Mouse (Mus musculus): ENCODE results near the gene Plekha5. TPM values are rescaled to one million over a fixed set of nuclear protein-coding genes. Genes with fewer than 3 reads are reported as not detected.

Gene Plekha5
- polyA plus RNA-seq, 1 experiment from 2014 or later: 33.5 TPM

GRCm38 (mm10) chr6:140620531-140621349, 196.9 kb downstream of the Plekha5 start:
- 63% methylated on average over 13 of the region's 13 CpGs for WGBS
- no peak overlapping the region for H3K4me2 ChIP-seq (ENCODE audit: low read length)
- H3K4me3 ChIP-seq (replicated peaks; ENCODE audit: low read length): no peak overlapping the region

GRCm38 (mm10) chr6:140621622-140622021, 197.8 kb downstream of the Plekha5 start:
- H3K4me3 ChIP-seq (replicated peaks; ENCODE audit: low read length): no peak overlapping the region
- no peak overlapping the region for H3K4me2 ChIP-seq (ENCODE audit: low read length)
- WGBS: 95% methylated on average over 1 of the region's 1 CpGs
- no peaks in the 10 kb centered on the region for H3K9me3 ChIP-seq (ENCODE audit: control insufficient read depth, low read length)
- peaks cover 21% of the 10 kb centered on the region for H3K4me1 ChIP-seq (replicated peaks; ENCODE audit: control insufficient read depth, insufficient read depth, low read length)
- H3K27me3 ChIP-seq (replicated peaks; ENCODE audit: control insufficient read depth, insufficient read depth, low read length): no peaks in the 10 kb centered on the region
- H3K9ac ChIP-seq (replicated peaks; ENCODE audit: low read depth, low read length): no peak overlapping the region
- ATAC-seq: no peak
- H3K27ac ChIP-seq (ENCODE audit: low read length): no peak overlapping the region
- H3K36me3 ChIP-seq (ENCODE audit: control insufficient read depth, insufficient read depth): no peaks in the 10 kb centered on the region

More at GRCm38 (mm10) chr6:140620531-140621349, 196.9 kb downstream of the Plekha5 start:
- H3K4me1 ChIP-seq (replicated peaks; ENCODE audit: control insufficient read depth, insufficient read depth, low read length): peaks cover 13% of the 10 kb centered on the region
- H3K27ac ChIP-seq (ENCODE audit: low read length): no peak overlapping the region
- no peaks in the 10 kb centered on the region for H3K27me3 ChIP-seq (replicated peaks; ENCODE audit: control insufficient read depth, insufficient read depth, low read length)
- no peaks in the 10 kb centered on the region for H3K9me3 ChIP-seq (ENCODE audit: control insufficient read depth, low read length)
- no peak for ATAC-seq
- H3K9ac ChIP-seq (replicated peaks; ENCODE audit: low read depth, low read length): no peak overlapping the region
- H3K36me3 ChIP-seq (ENCODE audit: control insufficient read depth, insufficient read depth): no peaks in the 10 kb centered on the region

GRCm38 (mm10) chr6:140622391-140623225, 198.8 kb downstream of the Plekha5 start, which contains the start of gene Aebp2:
TSS of gene Aebp2 (plus strand) at chr6:140622663.
- peak within 1 kb of the TSS; percentile 96 for H3K27ac ChIP-seq (ENCODE audit: low read length)
- H3K36me3 ChIP-seq (ENCODE audit: control insufficient read depth, insufficient read depth): no peaks in the 10 kb centered on the region
- 50% methylated on average over 30 of the region's 30 CpGs for WGBS
- peak; percentile 3; the same call in 1 of the 2 replicates for ATAC-seq
- H3K9me3 ChIP-seq (ENCODE audit: control insufficient read depth, low read length): no peaks in the 10 kb centered on the region
- peak within 1 kb of the TSS; percentile 98 for H3K4me3 ChIP-seq (replicated peaks; ENCODE audit: low read length)
- H3K27me3 ChIP-seq (replicated peaks; ENCODE audit: control insufficient read depth, insufficient read depth, low read length): no peaks in the 10 kb centered on the region
- peak within 1 kb of the TSS; percentile 57 for H3K4me2 ChIP-seq (ENCODE audit: low read length)
- peaks cover 28% of the 10 kb centered on the region for H3K4me1 ChIP-seq (replicated peaks; ENCODE audit: control insufficient read depth, insufficient read depth, low read length)
- H3K9ac ChIP-seq (replicated peaks; ENCODE audit: low read depth, low read length): peak within 1 kb of the TSS; percentile 98

DNA sequence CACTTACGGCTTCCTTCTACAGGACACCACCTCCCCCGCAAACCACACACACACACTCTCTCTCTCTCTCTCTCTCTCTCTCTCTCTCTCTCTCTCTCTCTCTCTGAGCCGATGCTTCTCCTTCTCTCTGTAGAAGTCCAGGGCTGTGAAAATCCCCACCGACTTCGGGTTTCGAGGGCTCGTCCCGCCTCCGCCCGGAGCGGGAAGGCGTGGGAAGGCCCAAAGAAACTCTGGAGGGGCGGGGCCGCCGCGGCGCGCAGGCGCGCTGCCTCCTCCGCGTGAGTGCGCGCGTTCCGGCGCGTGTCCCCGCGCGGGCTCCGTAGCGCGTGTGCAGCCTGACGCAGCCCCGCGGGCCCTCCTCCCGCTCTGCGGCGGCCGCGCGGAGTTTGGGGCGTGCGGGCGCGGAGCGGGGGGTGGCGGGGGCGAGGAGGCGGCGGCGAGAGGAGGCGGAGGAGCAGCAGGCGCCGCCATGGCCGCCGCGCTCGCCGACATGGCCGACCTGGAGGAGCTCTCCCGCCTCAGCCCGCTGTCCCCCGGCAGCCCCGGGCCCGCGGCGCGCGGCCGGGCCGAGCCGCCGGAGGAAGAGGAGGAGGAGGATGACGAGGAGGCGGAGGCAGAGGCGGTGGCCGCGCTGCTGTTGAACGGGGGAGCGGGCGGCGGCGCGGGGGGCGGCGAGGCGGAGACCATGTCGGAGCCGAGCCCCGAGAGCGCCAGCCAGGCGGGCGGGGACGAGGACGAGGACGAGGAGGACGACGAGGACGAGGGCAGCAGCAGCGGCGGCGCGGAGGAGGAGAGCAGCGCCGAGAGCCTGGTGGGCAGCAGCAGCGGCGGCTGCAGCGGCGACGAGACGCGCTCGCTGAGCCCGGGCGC, 199.6 kb downstream of the Plekha5 start:
- H3K27me3 ChIP-seq (replicated peaks; ENCODE audit: control insufficient read depth, insufficient read depth, low read length): no peaks in the 10 kb centered on the region
- H3K9ac ChIP-seq (replicated peaks; ENCODE audit: low read depth, low read length): peak overlapping the region; percentile 98
- H3K9me3 ChIP-seq (ENCODE audit: control insufficient read depth, low read length): no peaks in the 10 kb centered on the region
- H3K4me3 ChIP-seq (replicated peaks; ENCODE audit: low read length): peak overlapping the region; percentile 98
- peaks cover 32% of the 10 kb centered on the region for H3K4me1 ChIP-seq (replicated peaks; ENCODE audit: control insufficient read depth, insufficient read depth, low read length)
- WGBS: under 1% methylated on average over 78 of the region's 117 CpGs
- H3K4me2 ChIP-seq (ENCODE audit: low read length): peak overlapping the region; percentile 82
- peak; percentile 95 for ATAC-seq
- peak overlapping the region; percentile 96 for H3K27ac ChIP-seq (ENCODE audit: low read length)
- H3K36me3 ChIP-seq (ENCODE audit: control insufficient read depth, insufficient read depth): no peaks in the 10 kb centered on the region

GRCm38 (mm10) chr6:140624096-140625051, 200.5 kb downstream of the Plekha5 start:
- Histone ChIP-seq H3K4me3 (replicated peaks; ENCODE audit: low read length) (peak overlapping the region; percentile 98), H3K4me1 (replicated peaks; ENCODE audit: control insufficient read depth, insufficient read depth, low read length) (peaks cover 34% of the 10 kb centered on the region), H3K4me2 (ENCODE audit: low read length) (peak overlapping the region; percentile 82), H3K27me3 (replicated peaks; ENCODE audit: control insufficient read depth, insufficient read depth, low read length) (no peaks in the 10 kb centered on the region), H3K9me3 (ENCODE audit: control insufficient read depth, low read length) (no peaks in the 10 kb centered on the region), H3K36me3 (ENCODE audit: control insufficient read depth, insufficient read depth) (no peaks in the 10 kb centered on the region), H3K9ac (replicated peaks; ENCODE audit: low read depth, low read length) (peak overlapping the region; percentile 98), H3K27ac (ENCODE audit: low read length) (peak overlapping the region; percentile 96)
- peak; percentile 13 for ATAC-seq
- under 1% methylated on average over 77 of the region's 80 CpGs for WGBS

DNA sequence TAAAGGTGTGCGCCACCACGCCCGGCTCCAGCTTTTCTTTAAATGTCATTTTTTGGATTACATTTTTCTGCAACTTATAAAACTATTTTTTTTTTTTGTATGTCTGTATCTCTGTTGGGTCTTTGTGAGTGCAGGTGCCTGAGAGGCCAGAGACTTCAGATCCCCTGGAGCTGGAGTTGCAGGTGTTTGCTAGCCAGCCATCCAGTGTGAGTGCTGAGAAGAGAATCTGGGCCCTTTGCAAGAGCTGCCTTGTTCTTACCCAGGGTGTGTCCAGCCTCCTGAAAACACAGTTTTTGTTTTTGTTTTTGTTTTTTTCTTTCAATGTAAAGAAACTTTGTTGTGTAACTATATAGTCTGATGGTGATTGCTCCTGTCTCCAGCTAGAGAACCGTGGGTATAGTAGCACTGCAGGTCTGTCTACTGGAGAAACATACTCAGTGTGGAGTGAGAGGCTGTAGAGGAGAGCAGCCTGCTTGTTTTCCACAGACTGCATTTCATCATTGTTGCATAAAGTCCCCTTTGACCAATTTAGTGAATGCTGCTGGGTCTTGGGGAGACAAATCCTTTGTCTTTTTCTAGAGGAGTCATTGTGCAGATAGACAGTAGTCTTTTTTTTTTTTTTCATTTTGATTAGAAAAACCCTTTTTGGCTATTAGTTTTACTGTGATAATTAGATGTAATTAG, 205.5 kb downstream of the Plekha5 start:
- Histone ChIP-seq H3K27me3 (replicated peaks; ENCODE audit: control insufficient read depth, insufficient read depth, low read length) (no peaks in the 10 kb centered on the region), H3K4me1 (replicated peaks; ENCODE audit: control insufficient read depth, insufficient read depth, low read length) (peaks cover 32% of the 10 kb centered on the region), H3K4me2 (ENCODE audit: low read length) (no peak overlapping the region), H3K36me3 (ENCODE audit: control insufficient read depth, insufficient read depth) (0 out of 2 replicates have a peak, but pooled peaks cover 3% of the 10 kb centered on the region), H3K27ac (ENCODE audit: low read length) (no peak overlapping the region), H3K4me3 (replicated peaks; ENCODE audit: low read length) (no peak overlapping the region), H3K9me3 (ENCODE audit: control insufficient read depth, low read length) (no peaks in the 10 kb centered on the region), H3K9ac (replicated peaks; ENCODE audit: low read depth, low read length) (no peak overlapping the region)
- WGBS: 78% methylated on average over 4 of the region's 4 CpGs
- no peak for ATAC-seq

GRCm38 (mm10) chr6:140630306-140630705, 206.5 kb downstream of the Plekha5 start:
- no peaks in the 10 kb centered on the region for H3K9me3 ChIP-seq (ENCODE audit: control insufficient read depth, low read length)
- peaks cover 27% of the 10 kb centered on the region for H3K4me1 ChIP-seq (replicated peaks; ENCODE audit: control insufficient read depth, insufficient read depth, low read length)
- no peak overlapping the region for H3K4me3 ChIP-seq (replicated peaks; ENCODE audit: low read length)
- H3K4me2 ChIP-seq (ENCODE audit: low read length): no peak overlapping the region
- H3K27ac ChIP-seq (ENCODE audit: low read length): no peak overlapping the region
- no peak for ATAC-seq
- WGBS: 25% methylated on average over 4 of the region's 4 CpGs
- H3K27me3 ChIP-seq (replicated peaks; ENCODE audit: control insufficient read depth, insufficient read depth, low read length): no peaks in the 10 kb centered on the region
- H3K9ac ChIP-seq (replicated peaks; ENCODE audit: low read depth, low read length): no peak overlapping the region
- H3K36me3 ChIP-seq (ENCODE audit: control insufficient read depth, insufficient read depth): 0 out of 2 replicates have a peak, but pooled peaks cover 3% of the 10 kb centered on the region
